Mouse (Mus musculus): ENCODE results near the gene Bmper.

DNA sequence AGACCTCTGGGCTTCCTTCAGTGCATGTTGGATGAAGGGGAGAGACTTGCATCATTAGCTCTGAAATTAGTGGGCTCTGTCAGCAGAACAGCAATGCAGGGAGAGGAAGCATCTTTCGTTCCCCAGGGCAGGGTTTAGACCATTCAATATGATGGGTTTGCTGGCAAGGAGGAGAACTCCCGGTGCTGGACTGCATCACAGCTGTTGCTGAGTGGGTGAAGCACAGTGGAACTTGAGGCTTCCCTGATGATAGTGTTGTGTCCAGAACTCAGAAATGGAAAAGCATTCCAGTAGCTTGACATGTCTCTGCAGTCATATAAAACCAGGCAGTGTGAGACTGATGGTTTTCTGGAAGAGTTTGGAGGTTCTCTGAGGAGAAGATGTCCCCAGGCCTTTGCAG lies 90.0 kb downstream of the Bmper start:
- TF ChIP-seq TAL1 (IDR thresholded peaks at IDR 0.05; ENCODE audit: low read length) (no peak), GATA1 (IDR thresholded peaks at IDR 0.05; ENCODE audit: low read length) (no peak)

Data from erythroblast, embryonic 14.5 days (primary cell).